Mouse (Mus musculus): ENCODE measurements around the gene Lin7c. TPM values are rescaled to one million over a fixed set of nuclear protein-coding genes. Genes with fewer than 3 reads are reported as not detected.

Lin7c gene
- polyA plus RNA-seq, 1 experiment from 2014 or later, result 38.4 TPM

DNA sequence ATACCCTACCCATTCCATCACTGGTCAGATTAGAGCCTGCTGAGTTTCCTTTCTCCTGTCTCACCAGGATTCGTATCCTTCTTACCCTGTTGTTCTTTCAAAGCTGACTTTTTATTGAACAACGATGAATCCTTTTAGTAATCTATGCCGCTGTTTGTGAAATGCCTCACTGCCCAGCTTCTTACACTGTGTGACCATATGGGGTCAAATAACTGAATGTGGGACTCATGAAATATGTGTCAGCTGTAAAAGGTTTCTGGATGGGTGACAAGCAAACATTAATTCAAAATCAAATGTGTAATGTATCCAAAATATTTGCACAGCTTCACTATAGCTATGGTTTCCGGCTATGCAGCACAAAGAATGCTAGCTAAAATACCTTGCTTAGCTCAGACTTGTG lies 54.9 kb downstream of the Lin7c start:
- Histone ChIP-seq H3K4me2 (replicated peaks; ENCODE audit: low read depth) (no peak overlapping the region), H3K9me3 (ENCODE audit: control insufficient read depth, low read length) (no peaks in the 10 kb centered on the region), H3K27ac (replicated peaks) (no peak overlapping the region), H3K4me1 (replicated peaks; ENCODE audit: control insufficient read depth, insufficient read depth) (no peaks in the 10 kb centered on the region; the same call in 1 of the 2 replicates), H3K9ac (ENCODE audit: low read length) (no peak overlapping the region), H3K36me3 (ENCODE audit: control insufficient read depth, insufficient read depth, low read length) (no peaks in the 10 kb centered on the region), H3K27me3 (ENCODE audit: control insufficient read depth, insufficient read depth, low read length) (no peaks in the 10 kb centered on the region), H3K4me3 (ENCODE audit: low read depth, low read length) (no peak overlapping the region)
- DNase-seq (ENCODE audit: low spot score) (no peak), ATAC-seq (ENCODE audit: low FRiP score, low TSS enrichment) (no peak)
- TF ChIP-seq EP300 (optimal IDR thresholded peaks at IDR 0.05), result no peak
- no peak for TF ChIP-seq CTCF (IDR thresholded peaks at IDR 0.05; ENCODE audit: low read depth)
- 76% methylated on average over 4 of the region's 4 CpGs for WGBS

GRCm38 (mm10) chr2:109946426-109946825 lies 55.8 kb downstream of the Lin7c start:
- Histone ChIP-seq H3K27me3 (ENCODE audit: control insufficient read depth, insufficient read depth, low read length) (no peaks in the 10 kb centered on the region), H3K9ac (ENCODE audit: low read length) (no peak overlapping the region), H3K4me2 (replicated peaks; ENCODE audit: low read depth) (no peak overlapping the region), H3K36me3 (ENCODE audit: control insufficient read depth, insufficient read depth, low read length) (no peaks in the 10 kb centered on the region), H3K4me3 (ENCODE audit: low read depth, low read length) (no peak overlapping the region), H3K27ac (replicated peaks) (no peak overlapping the region), H3K4me1 (replicated peaks; ENCODE audit: control insufficient read depth, insufficient read depth) (no peaks in the 10 kb centered on the region; the same call in 1 of the 2 replicates), H3K9me3 (ENCODE audit: control insufficient read depth, low read length) (no peaks in the 10 kb centered on the region)
- TF ChIP-seq EP300 (optimal IDR thresholded peaks at IDR 0.05), result no peak
- no peak for TF ChIP-seq CTCF (IDR thresholded peaks at IDR 0.05; ENCODE audit: low read depth)
- 83% methylated on average over 6 of the region's 6 CpGs for WGBS
- no peak for DNase-seq (ENCODE audit: low spot score)
- ATAC-seq (ENCODE audit: low FRiP score, low TSS enrichment), result no peak

DNA sequence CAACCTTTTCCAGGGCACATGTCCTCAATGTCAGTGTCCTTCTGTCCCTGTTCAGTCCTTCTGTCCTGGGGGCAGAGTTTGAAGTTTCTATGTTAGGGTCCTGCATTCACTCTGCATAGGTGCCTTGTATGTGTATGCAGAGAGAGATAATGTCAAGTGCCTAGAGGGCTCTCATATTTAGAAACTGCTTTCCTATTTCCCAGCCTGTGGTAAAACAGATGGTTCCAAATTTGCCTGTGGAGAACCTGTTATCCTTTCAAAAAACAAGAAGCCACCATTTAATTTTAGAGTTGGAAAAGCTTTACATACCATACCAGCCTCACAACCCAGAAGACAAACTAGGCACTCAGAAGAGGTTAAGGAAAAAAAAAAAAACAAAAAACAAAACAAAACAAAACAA lies 58.9 kb downstream of the Lin7c start:
- Histone ChIP-seq H3K36me3 (ENCODE audit: control insufficient read depth, insufficient read depth, low read length) (no peaks in the 10 kb centered on the region), H3K4me1 (replicated peaks; ENCODE audit: control insufficient read depth, insufficient read depth) (no peaks in the 10 kb centered on the region), H3K27me3 (ENCODE audit: control insufficient read depth, insufficient read depth, low read length) (no peaks in the 10 kb centered on the region), H3K27ac (replicated peaks) (no peak overlapping the region), H3K9me3 (ENCODE audit: control insufficient read depth, low read length) (no peaks in the 10 kb centered on the region), H3K9ac (ENCODE audit: low read length) (no peak overlapping the region), H3K4me3 (ENCODE audit: low read depth, low read length) (no peak overlapping the region), H3K4me2 (replicated peaks; ENCODE audit: low read depth) (no peak overlapping the region)
- ATAC-seq (ENCODE audit: low FRiP score, low TSS enrichment) (no peak), DNase-seq (ENCODE audit: low spot score) (no peak)
- TF ChIP-seq CTCF (IDR thresholded peaks at IDR 0.05; ENCODE audit: low read depth) (no peak), EP300 (optimal IDR thresholded peaks at IDR 0.05) (no peak)

GRCm38 (mm10) chr2:109950311-109950710 lies 59.7 kb downstream of the Lin7c start:
- Histone ChIP-seq H3K27me3 (ENCODE audit: control insufficient read depth, insufficient read depth, low read length) (no peaks in the 10 kb centered on the region), H3K4me2 (replicated peaks; ENCODE audit: low read depth) (no peak overlapping the region), H3K4me3 (ENCODE audit: low read depth, low read length) (no peak overlapping the region), H3K4me1 (replicated peaks; ENCODE audit: control insufficient read depth, insufficient read depth) (no peaks in the 10 kb centered on the region), H3K27ac (replicated peaks) (no peak overlapping the region), H3K9ac (ENCODE audit: low read length) (no peak overlapping the region), H3K9me3 (ENCODE audit: control insufficient read depth, low read length) (no peaks in the 10 kb centered on the region), H3K36me3 (ENCODE audit: control insufficient read depth, insufficient read depth, low read length) (no peaks in the 10 kb centered on the region)
- 65% methylated on average over 3 of the region's 3 CpGs for WGBS
- TF ChIP-seq CTCF (IDR thresholded peaks at IDR 0.05; ENCODE audit: low read depth) (no peak), EP300 (optimal IDR thresholded peaks at IDR 0.05) (no peak)
- DNase-seq (ENCODE audit: low spot score) (no peak), ATAC-seq (ENCODE audit: low FRiP score, low TSS enrichment) (no peak)

Other genes with a start within 250 kb of the Lin7c start
- gene Bdnf, start 216.2 kb upstream of the Lin7c start, polyA plus RNA-seq (2015; fragmentation: Nextera tagmentation; extraction: Ambion mirVana), result 2.0 and 2.1 TPM in 2 replicates
- 15.0 and 16.0 TPM in 2 replicates for gene Lgr4, start 26.8 kb downstream of the Lin7c start, polyA plus RNA-seq (2015; fragmentation: Nextera tagmentation; extraction: Ambion mirVana)
- gene Ccdc34, start 127.0 kb downstream of the Lin7c start, polyA plus RNA-seq (2015; fragmentation: Nextera tagmentation; extraction: Ambion mirVana), result 16.1 and 18.7 TPM in 2 replicates